Mouse (Mus musculus) embryonic facial prominence, embryonic 10.5 days (tissue): ENCODE data around the gene Lrrc8c. TPM values are rescaled to one million over a fixed set of nuclear protein-coding genes. Genes with fewer than 3 reads are reported as not detected.

Experiments used
- DNase-seq: peaks from one replicate; pipeline ENCODE4 v3.0.0-alpha.2; 2017; ENCODE audit warnings: low spot score
- H3K27ac ChIP-seq: fragments of 300-500 bp; sonication (generic); replicated peaks from 2 replicates; pipeline ENCODE4 v1.5.1; 2016; ENCODE audit warnings: mild to moderate bottlenecking
- H3K27me3 ChIP-seq: fragments of 300-500 bp; sonication (generic); replicated peaks from 2 replicates; pipeline ENCODE4 v1.6.1; 2016; ENCODE audit warnings: low read depth, mild to moderate bottlenecking; ENCODE audit not compliant: poor library complexity, severe bottlenecking
- H3K36me3 ChIP-seq: fragments of 300-500 bp; sonication (generic); replicated peaks from 2 replicates; pipeline ENCODE4 v1.6.1; 2016; ENCODE audit warnings: mild to moderate bottlenecking, moderate library complexity
- H3K4me1 ChIP-seq: fragments of 300-500 bp; sonication (generic); 2 replicates; pipeline ENCODE4 v1.6.1; 2016
- H3K4me3 ChIP-seq: fragments of 300-500 bp; sonication (generic); 2 replicates; pipeline ENCODE4 v1.5.1; 2016; ENCODE audit warnings: mild to moderate bottlenecking, moderate library complexity
- H3K9me3 ChIP-seq: fragments of 300-500 bp; sonication (generic); 2 replicates; pipeline ENCODE4 v1.6.1; 2016; ENCODE audit warnings: mild to moderate bottlenecking
- WGBS: fragments of 180-500 bp; shearing (Covaris S2); methylation state at CpG from one replicate; pipeline ENCODE4 v1.1.7; 2016; 5-methylcytosine and 5-hydroxymethylcytosine counted together
- polyA plus RNA-seq: library from polyadenylated mRNA; unstranded; fragments of >200 nt; fragmentation: Nextera tagmentation; extraction: Ambion mirVana; gene quantifications from 2 replicates; pipeline ENCODE4 v1.2.1, GENCODE M21; 2016

Lrrc8c gene
- polyA plus RNA-seq, 1 experiment from 2014 or later, result 10.8 TPM

GRCm38 (mm10) chr5:105655100-105655734, 136.0 kb downstream of the Lrrc8c start:
- Histone ChIP-seq H3K27me3 (peaks cover 9% of the 10 kb centered on the region; the same call in 1 of the 2 replicates), H3K27ac (peak overlapping the region; percentile 14; the same call in 1 of the 2 replicates), H3K36me3 (no peaks in the 10 kb centered on the region), H3K9me3 (no peaks in the 10 kb centered on the region), H3K4me1 (peaks cover 21% of the 10 kb centered on the region), H3K4me3 (no peak overlapping the region)
- DNase-seq, result peak; percentile 30
- WGBS, result 65% methylated on average over 12 of the region's 12 CpGs

DNA sequence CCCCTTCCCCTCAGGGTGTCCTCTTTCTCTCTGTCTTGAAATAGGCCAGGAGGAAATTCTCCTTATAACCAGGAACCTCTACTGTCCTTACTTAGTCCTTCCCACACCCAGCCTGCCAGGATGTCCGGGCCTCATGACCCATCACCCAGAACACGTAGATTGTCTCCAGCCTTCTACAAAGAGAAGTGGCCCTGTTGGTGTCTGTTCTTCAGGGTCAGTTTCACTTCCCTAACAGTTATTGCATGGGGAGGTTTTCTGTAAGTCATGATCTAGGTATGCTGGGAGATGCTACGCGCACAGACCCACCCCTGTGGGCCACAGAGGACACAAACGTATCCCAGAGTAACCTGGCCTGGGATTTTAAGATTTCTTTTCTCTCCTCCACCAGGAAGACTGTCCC, 142.7 kb downstream of the Lrrc8c start:
- no peaks in the 10 kb centered on the region for H3K27me3 ChIP-seq
- H3K27ac ChIP-seq, result no peak overlapping the region
- DNase-seq, result no peak
- no peaks in the 10 kb centered on the region for H3K36me3 ChIP-seq
- H3K9me3 ChIP-seq, result no peaks in the 10 kb centered on the region
- H3K4me3 ChIP-seq, result no peak overlapping the region
- peaks cover 3% of the 10 kb centered on the region; the same call in 1 of the 2 replicates for H3K4me1 ChIP-seq
- 89% methylated on average over 5 of the region's 5 CpGs for WGBS

Other genes starting within 250 kb of the Lrrc8c start
- gene Gm43302, start 225.7 kb upstream of the Lrrc8c start, polyA plus RNA-seq, result not detected in 2 replicates
- gene Gbp6, start 225.7 kb upstream of the Lrrc8c start, polyA plus RNA-seq, result 0.24 and 0.47 TPM in 2 replicates
- gene Lrrc8b, start 103.6 kb upstream of the Lrrc8c start, polyA plus RNA-seq, result 6.1 and 6.4 TPM in 2 replicates
- gene Lrrc8d, start 180.6 kb downstream of the Lrrc8c start, polyA plus RNA-seq, result 22.2 TPM in 2 replicates